ENCODE assay signal across 9 mouse cellular contexts in the genomic region with DNA sequence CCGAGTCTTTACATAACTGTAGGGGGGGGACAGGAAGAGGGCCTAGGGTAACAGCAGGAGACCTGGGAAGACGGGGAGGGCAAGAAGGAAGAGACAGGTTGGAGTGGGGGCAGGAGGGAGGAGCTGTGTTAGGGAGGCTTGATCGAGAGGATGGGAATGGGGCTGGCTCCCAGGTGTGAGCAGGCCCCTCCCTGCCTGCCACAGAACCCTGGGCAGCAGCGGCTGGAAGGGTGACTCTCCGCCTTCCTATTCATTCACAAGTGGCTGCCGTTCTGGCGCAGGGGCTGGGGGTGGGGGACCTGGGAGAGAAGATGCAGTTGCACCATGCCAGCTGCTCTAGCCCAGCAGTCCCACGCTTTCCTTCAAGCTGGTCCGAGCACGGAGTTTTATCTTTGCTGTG. TPM values are rescaled to one million over a fixed set of nuclear protein-coding genes. Genes with fewer than 3 reads are reported as not detected.
DNase-seq lines count a peak whose midpoint lies in the region; ATAC-seq and TF ChIP-seq lines count a peak whose summit lies in the region.
"Had no signal": no experiment of that assay in that cellular context is flagged by ENCODE, and none has a peak within 500 bp of the region (broad histone marks: within the 10 kb centered on the region; RNA-seq: fewer than 3 reads in every experiment).

No protein-coding gene starts in this region.

- 2% methylated on average over 10 of the region's 10 CpGs for WGBS in heart, embryonic 10.5 days
- 2% methylated on average over 10 of the region's 10 CpGs for WGBS in heart, embryonic 16.5 days
- 5% methylated on average over 10 of the region's 10 CpGs for WGBS in limb, embryonic 14.5 days
- 6% methylated on average over 10 of the region's 10 CpGs for WGBS in neural tube, embryonic 15.5 days

- H3K9ac ChIP-seq in heart, embryonic 16.5 days (ENCODE audit: low read length) = peak overlapping the region; percentile 70
- peak overlapping the region; percentile 25 for H3K9ac ChIP-seq in limb, embryonic 14.5 days (ENCODE audit: low read depth, low read length, severe bottlenecking)
- H3K9ac ChIP-seq in neural tube, embryonic 15.5 days (replicated peaks) = no peak overlapping the region

- peak overlapping the region; percentile 50 for H3K4me3 ChIP-seq in heart, embryonic 10.5 days
- peak overlapping the region; percentile 52 for H3K4me3 ChIP-seq in heart, embryonic 16.5 days (ENCODE audit: low read length)
- peak overlapping the region; percentile 11 for H3K4me3 ChIP-seq in limb, embryonic 14.5 days (replicated peaks; ENCODE audit: low read length)
- no peak overlapping the region for H3K4me3 ChIP-seq in neural tube, embryonic 15.5 days (replicated peaks)

- TF ChIP-seq POLR2A in limb, embryonic 14.5 days (IDR thresholded peaks at IDR 0.05; ENCODE audit: borderline replicate concordance, extremely low read depth, insufficient read depth, insufficient read length) = no peak

- H3K27me3 ChIP-seq in heart, embryonic 10.5 days (ENCODE audit: insufficient read depth, poor library complexity, severe bottlenecking) = peaks cover 66% of the 10 kb centered on the region
- H3K27me3 ChIP-seq in heart, embryonic 16.5 days (ENCODE audit: control insufficient read depth, insufficient read depth, low read length) = no peaks in the 10 kb centered on the region
- no peaks in the 10 kb centered on the region for H3K27me3 ChIP-seq in limb, embryonic 14.5 days (ENCODE audit: control insufficient read depth, insufficient read depth, low read length)
- 0 out of 2 replicates have a peak, but pooled peaks cover 6% of the 10 kb centered on the region for H3K27me3 ChIP-seq in neural tube, embryonic 15.5 days (replicated peaks)

- H3K4me1 ChIP-seq in heart, embryonic 10.5 days = peaks cover 33% of the 10 kb centered on the region
- peaks cover 24% of the 10 kb centered on the region for H3K4me1 ChIP-seq in heart, embryonic 16.5 days (ENCODE audit: control insufficient read depth, insufficient read depth, low read length)
- H3K4me1 ChIP-seq in limb, embryonic 14.5 days (ENCODE audit: control insufficient read depth, insufficient read depth, low read length) = peaks cover 34% of the 10 kb centered on the region
- H3K4me1 ChIP-seq in neural tube, embryonic 15.5 days = peaks cover 29% of the 10 kb centered on the region

- peak; percentile 19 for ATAC-seq in heart, embryonic 16.5 days (replicated peaks; ENCODE audit: extremely low read depth, insufficient read depth, low FRiP score)
- no peak for ATAC-seq in limb, embryonic 14.5 days (ENCODE audit: low FRiP score, low read depth)
- peak; percentile 32; the same call in 1 of the 2 replicates for ATAC-seq in neural tube, embryonic 15.5 days (ENCODE audit: low FRiP score)

- H3K27ac ChIP-seq in heart, embryonic 10.5 days = 0 out of 2 replicates have a peak overlapping the region, but pooled peaks have one; percentile 56
- peak overlapping the region; percentile 44; the same call in 1 of the 2 replicates for H3K27ac ChIP-seq in heart, embryonic 16.5 days (ENCODE audit: low read length)
- H3K27ac ChIP-seq in limb, embryonic 14.5 days (replicated peaks; ENCODE audit: low read depth, low read length) = no peak overlapping the region
- no peak overlapping the region for H3K27ac ChIP-seq in neural tube, embryonic 15.5 days (replicated peaks)

- H3K36me3 ChIP-seq in heart, embryonic 10.5 days = no peaks in the 10 kb centered on the region
- no peaks in the 10 kb centered on the region for H3K36me3 ChIP-seq in heart, embryonic 16.5 days (ENCODE audit: control insufficient read depth, insufficient read depth)
- H3K36me3 ChIP-seq in limb, embryonic 14.5 days (ENCODE audit: control insufficient read depth, insufficient read depth, low read length) = no peaks in the 10 kb centered on the region
- no peaks in the 10 kb centered on the region for H3K36me3 ChIP-seq in neural tube, embryonic 15.5 days

- H3K4me2 ChIP-seq in heart, embryonic 16.5 days (ENCODE audit: low read depth, low read length) = peak overlapping the region; percentile 64
- H3K4me2 ChIP-seq in limb, embryonic 14.5 days (replicated peaks; ENCODE audit: low read depth, low read length, severe bottlenecking) = peak overlapping the region; percentile 43
- H3K4me2 ChIP-seq in neural tube, embryonic 15.5 days = peak overlapping the region; percentile 40

- no peak for DNase-seq in heart, embryonic 10.5 days (ENCODE audit: low spot score)
- no peak for DNase-seq in heart, adult 18-20 months
- DNase-seq in ZHBTc4 (ENCODE audit: low read depth, low spot score) = peak; percentile 36
- DNase-seq in limb, embryonic 14.5 days (ENCODE audit: low spot score) = no peak
- DNase-seq in ovary, postnatal 36 days (ENCODE audit: low spot score) = no peak
- DNase-seq in spleen, postnatal 10 days (ENCODE audit: low spot score in 2 of 2) = no peak

- no peaks in the 10 kb centered on the region for H3K9me3 ChIP-seq in heart, embryonic 10.5 days
- H3K9me3 ChIP-seq in heart, embryonic 16.5 days (replicated peaks; ENCODE audit: control insufficient read depth, low read length) = no peaks in the 10 kb centered on the region
- no peaks in the 10 kb centered on the region for H3K9me3 ChIP-seq in limb, embryonic 14.5 days (ENCODE audit: control insufficient read depth, low read length)
- H3K9me3 ChIP-seq in neural tube, embryonic 15.5 days (replicated peaks) = no peaks in the 10 kb centered on the region

RNA-seq across cellular contexts. Expression of a gene that starts 0.5 kb away (rescaled TPM):
- polyA plus RNA-seq in heart, embryonic 10.5 days (2016; fragmentation: Nextera tagmentation; extraction: Ambion mirVana) = 0.26 and 0.36 TPM in 2 replicates
- total RNA-seq in heart, adult 18-20 months (2021) = 10 to 100 TPM; 50.4 to 62.8 TPM
- 10.1 and 15.1 TPM in 2 replicates for polyA plus RNA-seq in heart, embryonic 16.5 days (2015; fragmentation: Nextera tagmentation; extraction: Ambion mirVana)
- 2.3 and 3.0 TPM in 2 replicates for polyA plus RNA-seq in limb, embryonic 14.5 days (2012; rRNA removed)
- 2.2 and 2.3 TPM in 2 replicates for polyA plus RNA-seq in limb, embryonic 14.5 days (2014; fragmentation: Nextera tagmentation; extraction: Ambion mirVana)
- polyA plus RNA-seq in neural tube, embryonic 15.5 days (2015; fragmentation: Nextera tagmentation; extraction: Ambion mirVana) = 0.31 and 1.9 TPM in 2 replicates
- total RNA-seq: MEL had no signal

RNA-seq across cellular contexts. Expression of a gene that starts 10.9 kb away (rescaled TPM):
- polyA plus RNA-seq in heart, embryonic 10.5 days (2016; fragmentation: Nextera tagmentation; extraction: Ambion mirVana) = 0.15 and 0.29 TPM in 2 replicates
- under 1 TPM; 0.20 to 0.21 TPM for total RNA-seq in heart, adult 18-20 months (2021)
- 0.22 and 0.54 TPM in 2 replicates for polyA plus RNA-seq in heart, embryonic 16.5 days (2015; fragmentation: Nextera tagmentation; extraction: Ambion mirVana)
- 1.3 and 2.2 TPM in 2 replicates for polyA plus RNA-seq in limb, embryonic 14.5 days (2012; rRNA removed)
- polyA plus RNA-seq in limb, embryonic 14.5 days (2014; fragmentation: Nextera tagmentation; extraction: Ambion mirVana) = 4.4 and 5.0 TPM in 2 replicates
- 2.1 and 2.9 TPM in 2 replicates for polyA plus RNA-seq in neural tube, embryonic 15.5 days (2015; fragmentation: Nextera tagmentation; extraction: Ambion mirVana)
- total RNA-seq: MEL had no signal

RNA-seq across cellular contexts. Expression of a gene that starts 25.2 kb away (rescaled TPM):
- not detected in 2 replicates for polyA plus RNA-seq in heart, embryonic 10.5 days (2016; fragmentation: Nextera tagmentation; extraction: Ambion mirVana)
- total RNA-seq in heart, adult 18-20 months (2021) = under 1 TPM; 0.10 to 0.13 TPM
- polyA plus RNA-seq in heart, embryonic 16.5 days (2015; fragmentation: Nextera tagmentation; extraction: Ambion mirVana) = 0.27 and 0.46 TPM in 2 replicates
- polyA plus RNA-seq in limb, embryonic 14.5 days (2012; rRNA removed) = 0.06 and 0.08 TPM in 2 replicates
- not detected in 2 replicates for polyA plus RNA-seq in limb, embryonic 14.5 days (2014; fragmentation: Nextera tagmentation; extraction: Ambion mirVana)
- 2.4 and 2.5 TPM in 2 replicates for polyA plus RNA-seq in neural tube, embryonic 15.5 days (2015; fragmentation: Nextera tagmentation; extraction: Ambion mirVana)
- total RNA-seq: MEL had no signal

RNA-seq across cellular contexts. Expression of a gene that starts 31.2 kb away (rescaled TPM):
- not detected in 2 replicates for polyA plus RNA-seq in heart, embryonic 10.5 days (2016; fragmentation: Nextera tagmentation; extraction: Ambion mirVana)
- total RNA-seq in heart, adult 18-20 months (2021) = not detected
- 0.14 TPM in 1 of 2 replicates, not detected in the other for polyA plus RNA-seq in heart, embryonic 16.5 days (2015; fragmentation: Nextera tagmentation; extraction: Ambion mirVana)
- polyA plus RNA-seq in limb, embryonic 14.5 days (2012; rRNA removed) = 10.5 and 17.8 TPM in 2 replicates
- polyA plus RNA-seq in limb, embryonic 14.5 days (2014; fragmentation: Nextera tagmentation; extraction: Ambion mirVana) = 49.3 and 73.5 TPM in 2 replicates
- 0.60 and 0.77 TPM in 2 replicates for polyA plus RNA-seq in neural tube, embryonic 15.5 days (2015; fragmentation: Nextera tagmentation; extraction: Ambion mirVana)
- total RNA-seq: MEL had no signal

RNA-seq across cellular contexts. Expression of a gene that starts 40.0 kb away (rescaled TPM):
- 9.3 and 11.1 TPM in 2 replicates for polyA plus RNA-seq in heart, embryonic 10.5 days (2016; fragmentation: Nextera tagmentation; extraction: Ambion mirVana)
- total RNA-seq in heart, adult 18-20 months (2021) = 1 to 10 TPM; 4.4 to 6.1 TPM
- 10.1 and 12.2 TPM in 2 replicates for polyA plus RNA-seq in heart, embryonic 16.5 days (2015; fragmentation: Nextera tagmentation; extraction: Ambion mirVana)
- 1.5 and 2.8 TPM in 2 replicates for polyA plus RNA-seq in limb, embryonic 14.5 days (2012; rRNA removed)
- 7.4 and 8.3 TPM in 2 replicates for polyA plus RNA-seq in limb, embryonic 14.5 days (2014; fragmentation: Nextera tagmentation; extraction: Ambion mirVana)
- polyA plus RNA-seq in neural tube, embryonic 15.5 days (2015; fragmentation: Nextera tagmentation; extraction: Ambion mirVana) = 39.2 and 43.5 TPM in 2 replicates
- total RNA-seq: MEL had no signal

Comparison
In these comparisons a context has a peak if more than half of its experiments do, and no peak if none do; other contexts are left out.
1. H3K27ac ChIP-seq: peak in heart, embryonic 10.5 days (single experiment) and heart, embryonic 16.5 days (single experiment); none in limb, embryonic 14.5 days (single experiment) and neural tube, embryonic 15.5 days (single experiment).
2. Peak in every context shown above with its lines, with median percentiles within 50 percentile points of each other: H3K4me2 ChIP-seq.